Mouse (Mus musculus): ENCODE measurements around the gene Ephb1. TPM values are rescaled to one million over a fixed set of nuclear protein-coding genes. Genes with fewer than 3 reads are reported as not detected.

The Ephb1 gene
- total RNA-seq, 4 experiments from 2014 or later: 0.32 to 0.75 (median 0.51) TPM

- DNase-seq (ENCODE audit: low spot score in 2 of 2): peak in 1 of 2 experiments; percentile 1
Measured at GRCm38 (mm10) chr9:101918771-101919170, 435.7 kb downstream of the Ephb1 start.

DNA sequence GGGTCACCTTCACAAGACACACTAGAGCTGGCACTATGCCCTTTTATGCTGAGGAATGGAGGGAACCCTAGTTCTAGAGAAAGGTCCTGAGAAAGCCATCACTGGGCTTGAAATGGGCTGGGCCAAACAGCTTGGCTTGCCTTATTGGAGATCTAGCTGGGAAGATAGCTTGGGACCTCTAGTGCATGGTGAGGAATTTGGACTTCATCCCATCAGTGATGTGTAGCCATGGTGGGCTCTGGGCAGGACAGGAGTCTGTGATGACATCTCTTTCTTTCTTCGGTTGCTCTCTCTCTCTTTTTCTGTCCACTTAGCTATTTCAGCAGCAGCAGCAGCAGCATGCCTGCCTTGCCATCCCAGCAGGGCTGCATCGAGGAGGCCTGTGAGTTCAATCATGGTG, 439.4 kb downstream of the Ephb1 start:
- no peak for DNase-seq (ENCODE audit: low spot score in 2 of 2)

DNA sequence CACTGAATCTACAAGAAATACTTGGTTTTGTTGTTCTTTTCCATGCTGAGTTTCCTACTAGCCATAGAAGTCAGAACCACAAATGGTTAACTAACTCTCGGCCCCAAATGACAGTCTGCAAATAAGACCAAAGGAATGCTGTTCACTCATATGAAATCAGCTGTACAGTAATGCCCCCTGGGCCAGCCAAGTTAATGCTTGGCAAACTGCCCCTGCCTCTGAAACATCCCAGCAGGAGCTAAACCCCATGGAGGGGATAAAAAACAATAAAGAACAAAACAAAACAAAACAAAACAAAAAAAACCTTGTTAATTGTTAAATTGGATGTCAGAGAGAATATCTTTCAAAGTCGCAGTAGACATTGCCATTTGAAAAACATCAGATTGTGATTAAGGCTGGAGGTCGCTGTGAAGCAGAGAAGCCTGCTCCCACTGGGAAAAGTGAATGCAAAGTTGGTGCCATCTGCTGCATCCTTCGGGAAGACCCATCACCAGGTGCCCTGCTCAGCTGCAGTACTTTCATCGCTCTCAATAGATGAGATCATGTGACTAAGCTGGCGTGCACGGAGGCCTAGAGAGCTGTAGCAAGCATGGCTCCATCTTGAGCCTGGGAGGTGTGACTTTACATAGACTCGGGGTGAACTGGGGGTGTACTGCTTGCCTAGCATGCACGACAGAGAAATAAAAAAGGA, 443.2 kb downstream of the Ephb1 start:
- no peak for DNase-seq (ENCODE audit: low spot score in 2 of 2)

DNA sequence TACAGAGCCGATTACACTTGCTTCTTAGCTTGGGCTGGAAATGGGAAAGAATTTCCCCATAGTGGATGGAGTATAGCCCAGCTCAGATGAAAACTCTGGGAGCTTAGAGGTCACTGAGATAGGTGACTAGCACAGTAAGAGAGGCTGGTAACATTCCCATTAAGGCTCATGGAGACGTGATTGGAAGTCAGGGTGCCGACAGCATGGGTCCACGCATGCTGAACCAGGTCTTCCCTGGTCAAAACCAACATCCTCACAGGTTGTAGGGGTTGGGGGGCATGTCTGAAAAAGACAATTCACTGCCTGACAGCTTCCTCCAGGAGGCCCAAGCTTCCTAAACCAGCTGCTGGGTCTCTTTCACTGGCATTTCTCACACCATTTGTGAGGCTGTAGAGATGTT, 445.0 kb downstream of the Ephb1 start:
- DNase-seq (ENCODE audit: low spot score in 2 of 2): no peak

DNA sequence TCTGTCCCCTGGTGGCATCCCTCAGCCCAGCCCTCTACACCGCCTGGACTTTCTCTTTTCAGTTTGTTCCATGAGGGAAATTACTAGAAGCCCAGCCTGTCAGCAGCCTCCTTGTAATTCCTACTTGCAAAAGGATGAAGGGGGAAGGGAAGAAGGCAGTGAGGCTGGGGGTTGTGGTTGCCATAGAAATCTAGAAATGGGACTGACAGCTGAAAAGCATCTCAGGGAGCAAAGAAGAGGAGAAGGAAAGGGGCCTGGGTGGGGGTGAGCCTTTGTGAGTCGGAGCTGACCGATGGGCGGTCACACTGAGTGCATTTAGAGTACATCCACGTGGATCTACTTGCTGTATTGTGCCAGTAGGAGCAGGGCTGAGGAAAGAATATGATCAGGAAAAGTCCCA, 445.6 kb downstream of the Ephb1 start:
- no peak for DNase-seq (ENCODE audit: low spot score in 2 of 2)

- DNase-seq (ENCODE audit: low spot score in 2 of 2): no peak
Measured at GRCm38 (mm10) chr9:101907747-101908255, 446.7 kb downstream of the Ephb1 start.

DNA sequence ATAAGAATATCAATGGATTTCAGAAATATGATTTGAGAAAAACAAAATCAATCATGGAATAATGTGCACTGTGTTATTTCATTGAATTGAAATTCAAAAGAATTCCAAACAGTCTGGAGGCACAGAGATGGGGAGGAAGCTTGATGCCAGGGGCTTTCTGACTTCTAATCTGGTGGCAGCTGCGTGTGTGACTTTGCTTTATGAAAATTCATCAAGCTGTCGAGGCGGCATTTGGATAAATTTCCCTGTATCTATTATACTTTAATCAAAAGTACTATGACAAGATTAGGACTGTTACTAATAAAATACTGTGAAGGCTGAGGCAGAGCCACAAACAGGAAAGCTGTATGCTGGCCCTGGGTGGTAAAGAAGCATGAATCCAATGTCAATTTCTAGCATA, 451.1 kb downstream of the Ephb1 start:
- no peak for DNase-seq (ENCODE audit: low spot score in 2 of 2)

GRCm38 (mm10) chr9:101897851-101898250, 456.6 kb downstream of the Ephb1 start:
- no peak for DNase-seq (ENCODE audit: low spot score in 2 of 2)

DNA sequence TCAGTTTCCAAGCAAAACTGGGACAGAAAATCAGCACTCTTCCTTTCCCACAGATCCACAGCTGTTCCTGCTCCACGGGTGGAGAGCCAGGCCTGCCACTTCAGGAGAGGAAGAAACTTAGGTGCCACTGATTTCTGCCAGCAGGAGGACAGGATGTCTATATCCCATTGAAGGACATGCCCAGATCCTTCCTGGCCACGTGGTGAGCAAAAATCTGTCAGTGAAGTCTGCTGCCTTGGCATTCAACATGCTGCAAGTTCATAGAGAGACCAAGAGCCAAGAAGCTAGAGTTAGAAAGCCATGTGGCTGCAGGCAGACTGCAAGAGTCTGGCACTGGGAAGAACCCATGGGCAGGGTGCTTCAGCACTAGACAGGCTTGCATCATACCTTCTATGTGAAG, 471.2 kb downstream of the Ephb1 start:
- DNase-seq (ENCODE audit: low spot score in 2 of 2): no peak

GRCm38 (mm10) chr9:101877109-101877987, 477.1 kb downstream of the Ephb1 start:
- no peak for DNase-seq (ENCODE audit: low spot score in 2 of 2)

GRCm38 (mm10) chr9:101875306-101875705, 479.2 kb downstream of the Ephb1 start:
- no peak for DNase-seq (ENCODE audit: low spot score in 2 of 2)

Small RNAs within 50 kb of the gene (microRNA-seq; reads per million reads assigned to microRNA genes)
- gene Mir7243: not detected

Other genes starting within 250 kb of the Ephb1 start
- 100 to 1,000 TPM in 3 of 4 experiments, 10 to 100 TPM in 1; 68.4 to 165 (median 129) TPM for gene Ky, start 151.1 kb upstream of the Ephb1 start, total RNA-seq (2022)